Mouse (Mus musculus) myocyte (in vitro differentiated cells): ENCODE results near the gene Adpgk.

ENCODE experiments used
- POLR2A ChIP-seq: IDR thresholded peaks from one replicate; pipeline ENCODE4 v1.6.1; 2011; ENCODE audit warnings: low read depth, mild to moderate bottlenecking, control low read depth, moderate library complexity; ENCODE audit not compliant: insufficient read length
- TCF3 ChIP-seq: IDR thresholded peaks from one replicate; pipeline ENCODE4 v1.6.1; 2011; ENCODE audit warnings: low read depth, control low read depth; ENCODE audit not compliant: insufficient read length
- USF1 ChIP-seq: IDR thresholded peaks from one replicate; pipeline ENCODE4 v1.6.1; 2011; ENCODE audit warnings: low read depth, mild to moderate bottlenecking, control low read depth, moderate library complexity

GRCm38 (mm10) chr9:59352586-59353252 is 61.4 kb downstream of the Adpgk start:
- no peak for TF ChIP-seq POLR2A
- TF ChIP-seq TCF3 = no peak
- no peak for TF ChIP-seq USF1
